Mouse (Mus musculus) cerebellum, postnatal 36 days (tissue): Measurements from ENCODE around the gene Fam120b.
"Not testable (repeated sequence)": the region's sequence is repeated elsewhere in the genome, so short reads cannot be mapped to it uniquely, and the experiment has no call there.

Source experiments
- DNase-seq, 2 experiments: peaks; one replicate each; pipeline ENCODE4 v3.0.0; 2021 to 2022; ENCODE audit warnings: mixed read lengths in 2 of 2

The Fam120b gene

GRCm38 (mm10) chr17:15431551-15431950 is 35.5 kb downstream of the Fam120b start:
- no peak for DNase-seq

GRCm38 (mm10) chr17:15432036-15432435 is 36.0 kb downstream of the Fam120b start:
- DNase-seq, result no peak

DNA sequence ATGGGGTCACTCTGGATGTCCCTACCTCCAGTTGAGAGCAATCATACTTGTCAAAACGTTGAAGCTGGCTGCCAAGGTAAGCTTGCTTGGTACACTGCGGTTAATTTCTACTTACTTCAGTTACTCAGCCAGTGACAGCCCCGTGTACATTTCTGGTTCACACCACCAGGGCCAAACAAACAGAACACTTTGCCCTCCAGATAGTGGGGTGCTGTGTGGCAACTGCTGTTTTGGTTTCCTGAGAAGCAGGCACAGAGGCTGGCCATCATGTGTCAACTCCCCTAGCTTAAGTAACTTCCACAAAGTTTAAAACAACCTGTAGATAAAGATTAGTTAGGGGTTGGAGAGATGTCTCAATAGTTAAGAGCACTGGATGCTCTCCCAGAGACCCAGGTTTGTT is 38.7 kb downstream of the Fam120b start:
- DNase-seq, result no peak

DNA sequence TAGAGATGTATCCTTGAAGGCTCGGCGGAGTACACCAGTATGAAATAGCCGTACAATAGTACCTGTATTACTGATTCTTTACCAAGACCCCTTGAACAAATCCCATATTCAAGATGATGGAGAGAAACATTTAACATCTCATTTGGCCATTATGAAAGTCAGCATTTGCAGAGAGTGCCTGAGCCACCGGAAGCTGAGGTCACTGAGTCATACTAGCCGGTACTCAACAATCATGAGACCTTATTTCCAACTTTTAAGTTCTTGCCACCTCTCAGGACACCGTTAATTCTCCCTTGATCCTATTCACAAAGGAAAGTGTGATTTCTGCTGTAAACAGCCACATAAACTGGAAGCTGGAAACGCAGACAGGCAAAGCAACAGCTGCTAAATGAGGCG is 44.1 kb downstream of the Fam120b start:
- no peak for DNase-seq

GRCm38 (mm10) chr17:15440463-15441121 is 44.6 kb downstream of the Fam120b start:
- DNase-seq, result peak; percentile 19 to 27

GRCm38 (mm10) chr17:15445421-15445820 is 49.4 kb downstream of the Fam120b start:
- DNase-seq, result no peak

DNA sequence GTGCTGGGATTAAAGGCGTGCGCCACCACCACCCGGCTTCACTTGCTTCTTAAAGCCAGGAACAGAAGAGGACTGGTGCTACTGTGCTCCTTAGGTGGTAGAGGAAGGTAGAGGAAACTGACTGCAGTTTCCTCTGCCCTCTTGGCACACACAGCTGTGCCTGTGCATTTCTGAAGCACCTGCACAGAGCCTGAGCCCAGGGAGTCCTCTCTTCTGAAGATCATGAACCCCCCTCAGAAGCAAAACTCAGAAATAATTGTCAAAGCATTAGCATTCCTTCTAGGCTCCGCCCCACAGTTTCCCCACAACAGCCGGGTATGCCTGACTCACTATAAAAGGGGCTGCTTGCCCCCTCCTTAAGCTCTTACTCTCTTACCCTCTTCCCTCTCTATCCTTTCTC is 51.8 kb downstream of the Fam120b start:
- DNase-seq, result no peak

- not testable (repeated sequence) for DNase-seq
These were observed 53.1 kb downstream of the Fam120b start for GRCm38 (mm10) chr17:15449144-15449543.

DNA sequence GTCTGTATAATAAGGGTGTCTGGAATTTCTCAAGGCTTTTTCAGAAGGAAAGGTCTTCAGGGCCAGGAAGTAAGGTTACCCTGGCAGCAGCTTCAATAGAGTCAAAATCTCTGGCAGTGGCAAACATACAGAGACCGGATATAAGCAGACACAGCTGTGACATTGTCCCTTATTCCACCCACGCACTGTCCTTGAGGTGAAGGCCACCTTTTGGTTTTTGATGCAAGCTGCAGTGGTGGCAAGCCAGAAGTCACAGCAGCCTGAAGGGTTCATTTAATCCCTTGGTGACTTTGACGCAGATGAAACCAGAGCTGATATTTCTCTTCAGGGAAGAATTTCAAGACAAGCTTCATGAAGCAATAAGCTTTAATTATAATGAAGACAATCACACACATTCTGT is 53.6 kb downstream of the Fam120b start:
- DNase-seq, result no peak

GRCm38 (mm10) chr17:15455203-15455602 is 59.2 kb downstream of the Fam120b start:
- no peak for DNase-seq

DNA sequence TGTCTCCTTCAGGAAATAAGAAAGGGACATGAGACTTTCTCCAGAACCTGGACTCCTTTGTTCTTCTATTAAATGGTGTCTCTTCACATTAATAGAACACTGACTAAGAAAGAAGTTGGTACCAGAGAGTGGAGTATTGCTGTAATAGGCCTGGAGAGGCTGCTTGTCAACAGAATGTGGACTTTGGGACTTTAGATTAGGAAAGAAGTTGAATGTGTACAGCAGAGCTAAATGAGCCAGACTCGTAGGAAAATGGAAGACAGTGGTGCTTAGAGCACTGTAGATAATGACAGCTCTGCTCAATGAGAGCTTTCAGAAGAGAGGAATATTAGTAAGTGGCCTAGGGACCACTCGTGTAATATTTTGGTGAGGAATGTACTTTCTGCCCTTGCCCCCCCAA is 60.6 kb downstream of the Fam120b start:
- no peak for DNase-seq

GRCm38 (mm10) chr17:15459761-15460160 is 63.8 kb downstream of the Fam120b start:
- DNase-seq, result no peak

GRCm38 (mm10) chr17:15461921-15462495 is 66.0 kb downstream of the Fam120b start:
- no peak for DNase-seq

GRCm38 (mm10) chr17:15467669-15468068 is 71.7 kb downstream of the Fam120b start:
- peak; percentile 66 to 68 for DNase-seq

GRCm38 (mm10) chr17:15472671-15473070 is 76.7 kb downstream of the Fam120b start:
- DNase-seq, result no peak
